Mouse (Mus musculus): ENCODE results near the gene Oip5. TPM values are rescaled to one million over a fixed set of nuclear protein-coding genes. Genes with fewer than 3 reads are reported as not detected.

Gene Oip5
- total RNA-seq, 2 experiments from 2014 or later: 0.86 to 1.0 TPM

GRCm38 (mm10) chr2:119581571-119581970 is 36.7 kb downstream of the Oip5 start:
- Histone ChIP-seq H3K27ac (no peak overlapping the region), H3K4me3 (no peak overlapping the region)
- DNase-seq (ENCODE audit: extremely low spot score in 1 of 2, low spot score in 2 of 2): no peak
- intact Hi-C loops (cut with DNase I): no loop called here
- TF ChIP-seq CTCF (IDR thresholded peaks at IDR 0.05): no peak

DNA sequence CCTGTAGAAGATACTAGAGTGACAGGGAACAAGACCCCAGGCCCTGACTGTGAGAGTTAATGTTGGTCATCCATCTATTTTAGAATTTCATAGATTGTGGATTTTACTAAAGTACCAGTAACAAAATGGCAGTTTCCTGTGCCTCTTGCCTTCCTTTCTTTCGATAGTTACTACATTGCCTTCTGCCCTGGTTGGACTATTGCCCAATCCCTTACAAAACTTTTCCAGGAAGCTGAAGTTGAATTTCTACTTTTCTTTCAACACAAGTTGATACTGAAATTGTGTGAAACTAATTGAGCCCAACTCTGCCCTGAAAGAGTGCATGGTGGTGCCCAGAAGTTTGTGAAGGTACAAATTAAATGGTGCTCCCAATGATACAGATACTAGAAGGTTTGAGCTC is 45.8 kb downstream of the Oip5 start:
- intact Hi-C loops (cut with DNase I): no loop called here
- TF ChIP-seq CTCF (IDR thresholded peaks at IDR 0.05): no peak

DNA sequence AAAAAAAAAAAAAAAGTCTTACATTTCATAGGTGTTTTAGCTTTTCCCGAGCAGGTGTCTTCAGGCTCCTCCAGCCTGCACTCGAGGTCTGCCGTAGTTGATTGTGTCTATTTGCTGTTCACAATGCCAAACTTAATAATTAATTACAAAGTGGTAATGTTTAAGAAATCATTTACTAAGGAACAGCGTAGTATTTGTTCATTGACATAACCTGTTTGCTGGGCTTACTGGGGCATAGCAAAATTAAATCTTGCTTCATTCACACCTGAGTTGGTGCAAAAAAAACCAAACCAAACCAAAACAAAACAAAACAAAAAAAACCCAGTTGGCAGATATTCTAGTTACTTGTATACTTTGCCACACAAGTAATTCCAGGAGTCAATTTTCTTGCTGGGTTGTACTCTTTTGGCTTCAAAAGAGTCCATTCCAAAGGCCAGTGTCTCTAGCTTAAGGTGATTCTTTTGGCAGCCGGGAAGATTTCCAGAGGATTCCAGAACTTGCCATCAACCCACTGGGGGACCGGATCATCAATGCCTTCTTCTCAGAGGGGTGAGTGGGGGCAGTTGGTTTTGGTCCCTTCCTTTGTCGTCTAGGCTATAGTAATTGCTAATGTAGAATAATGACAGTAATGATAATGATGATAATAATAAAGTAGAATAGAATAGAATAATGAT is 52.0 kb downstream of the Oip5 start:
- TF ChIP-seq CTCF (IDR thresholded peaks at IDR 0.05): no peak

More for the DNA sequence above, 45.8 kb downstream of the Oip5 start:
- Histone ChIP-seq H3K27ac (no peak overlapping the region), H3K4me3 (no peak overlapping the region)
- no peak for DNase-seq (ENCODE audit: extremely low spot score in 1 of 2, low spot score in 2 of 2)

DNA sequence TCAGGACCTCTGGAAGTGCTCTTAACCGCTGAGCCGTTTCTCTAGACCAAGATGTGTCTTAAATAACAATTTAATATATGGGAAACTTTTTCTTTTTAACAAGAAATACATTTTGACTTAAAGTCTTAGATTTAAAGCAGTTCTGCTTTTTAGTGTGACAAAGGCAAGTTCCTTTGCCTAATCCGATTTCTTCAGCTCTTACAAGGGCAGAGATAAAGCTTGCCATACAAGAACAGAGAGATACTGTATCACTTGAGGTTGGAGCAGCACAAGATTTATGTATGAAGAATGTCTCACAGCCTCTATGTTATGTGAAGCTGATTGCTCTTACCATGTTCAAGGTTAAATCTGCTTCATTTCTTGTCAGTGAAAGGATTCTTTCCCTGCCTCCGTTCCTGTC is 53.0 kb downstream of the Oip5 start:
- H3K27ac ChIP-seq: no peak overlapping the region
- no peak for TF ChIP-seq CTCF (IDR thresholded peaks at IDR 0.05)
- intact Hi-C loops (cut with DNase I): no loop called here

More for the DNA sequence above, 52.0 kb downstream of the Oip5 start:
- no peak for DNase-seq (ENCODE audit: extremely low spot score in 1 of 2, low spot score in 2 of 2)
- Histone ChIP-seq H3K4me3 (no peak overlapping the region), H3K27ac (no peak overlapping the region)
- intact Hi-C loops (cut with DNase I): no loop called here

DNA sequence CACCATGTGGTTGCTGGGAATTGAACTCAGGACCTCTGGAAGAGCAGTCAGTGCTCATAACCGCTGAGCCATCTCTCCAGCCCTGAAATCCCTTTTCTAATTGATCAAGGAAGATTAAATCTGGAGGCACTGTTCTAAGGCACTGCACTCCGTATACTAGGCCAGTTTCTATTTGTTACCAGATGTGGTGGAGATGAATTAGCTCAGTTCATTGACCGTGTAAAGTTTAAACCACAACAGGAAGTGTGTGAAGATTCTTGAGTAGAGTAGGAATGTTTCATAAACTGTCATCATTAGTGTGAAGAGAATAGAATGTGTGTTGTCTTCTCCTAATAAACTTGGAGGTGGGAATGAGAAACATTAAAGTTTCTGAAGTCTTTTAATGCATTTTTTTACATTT is 56.5 kb downstream of the Oip5 start:
- no peak for TF ChIP-seq CTCF (IDR thresholded peaks at IDR 0.05)
- no peak for DNase-seq (ENCODE audit: extremely low spot score in 1 of 2, low spot score in 2 of 2)
- Histone ChIP-seq H3K27ac (no peak overlapping the region), H3K4me3 (no peak overlapping the region)
- intact Hi-C loops (cut with DNase I): no loop called here

More for the DNA sequence above, 53.0 kb downstream of the Oip5 start:
- DNase-seq (ENCODE audit: extremely low spot score in 1 of 2, low spot score in 2 of 2): no peak
- no peak overlapping the region for H3K4me3 ChIP-seq

Other genes with a start within 250 kb of the Oip5 start
- gene Ino80, start 140.8 kb downstream of the Oip5 start, total RNA-seq (2021): 10 to 100 TPM; 22.0 to 22.6 TPM
- under 1 TPM; 0.50 to 0.61 TPM for gene Exd1, start 70.8 kb downstream of the Oip5 start, total RNA-seq (2021)
- 100 to 1,000 TPM; 173 to 174 TPM for gene Chp1, start 70.8 kb downstream of the Oip5 start, total RNA-seq (2021)
- gene Nusap1, start 171 bp downstream of the Oip5 start, total RNA-seq (2021): under 1 TPM; 0.26 to 0.29 TPM
- 10 to 100 TPM; 32.5 to 35.5 TPM for gene Ndufaf1, start 44.4 kb upstream of the Oip5 start, total RNA-seq (2021)
- 10 to 100 TPM; 61.4 to 62.5 TPM for gene Rtf1, start 56.6 kb upstream of the Oip5 start, total RNA-seq (2021)
- 100 to 1,000 TPM; 186 to 195 TPM for gene Itpka, start 123.9 kb upstream of the Oip5 start, total RNA-seq (2021)
- gene Ltk, start 142.0 kb upstream of the Oip5 start, total RNA-seq (2021): 10 to 100 TPM; 22.5 to 25.0 TPM
- 10 to 100 TPM; 18.6 to 19.5 TPM for gene Rpap1, start 169.1 kb upstream of the Oip5 start, total RNA-seq (2021)
- gene Tyro3, start 179.3 kb upstream of the Oip5 start, total RNA-seq (2021): 100 to 1,000 TPM; 203 to 208 TPM